Mouse (Mus musculus): ENCODE measurements around the gene Catip.

GRCm38 (mm10) chr1:74316114-74316827 is 45.6 kb upstream of the Catip start:
- TF ChIP-seq EP300 (IDR thresholded peaks at IDR 0.05; ENCODE audit: low read depth), result no peak
- no peak for TF ChIP-seq CTCF (IDR thresholded peaks at IDR 0.05; ENCODE audit: low read depth)
